Mouse (Mus musculus) heart, embryonic 14.5 days (tissue): ENCODE results near the gene Gm11983. TPM values are rescaled to one million over a fixed set of nuclear protein-coding genes. Genes with fewer than 3 reads are reported as not detected.
"Not testable (repeated sequence)": the region's sequence is repeated elsewhere in the genome, so short reads cannot be mapped to it uniquely, and the experiment has no call there.

Experiments used
- ATAC-seq: fragments of 200-750 bp; cut with Nextera tagmentation; 2 replicates; pipeline ENCODE4 v1.8.0; 2017; ENCODE audit warnings: low read depth, moderate TSS enrichment; ENCODE audit not compliant: insufficient number of reproducible peaks, insufficient read depth, low FRiP score
- H3K27ac ChIP-seq, 2 experiments: fragments of 200-500 bp in 1 of 2; fragments of 300-500 bp in 1 of 2; sonication (generic) in 1 of 2; replicated peaks in 1 of 2; 2 replicates each; pipeline ENCODE4 v1.5.1; 2012 to 2014; ENCODE audit warnings: low read depth in 2 of 2, low read length in 2 of 2, control low read depth in 1 of 2, mild to moderate bottlenecking in 1 of 2, mixed read lengths in 1 of 2; ENCODE audit not compliant: control insufficient read depth in 1 of 2, insufficient read depth in 1 of 2
- H3K27me3 ChIP-seq: fragments of 300-500 bp; sonication (generic); 2 replicates; pipeline ENCODE4 v1.6.1; 2014; ENCODE audit warnings: mild to moderate bottlenecking, low read length, control low read depth; ENCODE audit not compliant: control insufficient read depth, insufficient read depth
- H3K36me3 ChIP-seq: fragments of 300-500 bp; sonication (generic); 2 replicates; pipeline ENCODE4 v1.6.1; 2014; ENCODE audit warnings: mild to moderate bottlenecking, control low read depth, low read length, mixed read lengths; ENCODE audit not compliant: control insufficient read depth, insufficient read depth
- H3K4me1 ChIP-seq, 2 experiments: fragments of 200-500 bp in 1 of 2; fragments of 300-500 bp in 1 of 2; sonication (generic) in 1 of 2; 2 replicates each; pipeline ENCODE4 v1.6.1; 2012 to 2014; ENCODE audit warnings: low read length in 2 of 2, control low read depth in 1 of 2, mixed read lengths in 1 of 2; ENCODE audit not compliant: control insufficient read depth in 2 of 2, insufficient read depth in 2 of 2
- H3K4me2 ChIP-seq: fragments of 300-500 bp; sonication (generic); 2 replicates; pipeline ENCODE4 v1.6.1; 2014; ENCODE audit warnings: mild to moderate bottlenecking, low read length
- H3K4me3 ChIP-seq, 2 experiments: fragments of 200-500 bp in 1 of 2; fragments of 300-500 bp in 1 of 2; sonication (generic) in 1 of 2; 2 replicates each; pipeline ENCODE4 v1.5.1; 2012 to 2014; ENCODE audit warnings: low read length in 2 of 2, mild to moderate bottlenecking in 2 of 2, control low read depth in 1 of 2, low read depth in 1 of 2, moderate library complexity in 1 of 2; ENCODE audit not compliant: control insufficient read depth in 1 of 2, insufficient read depth in 1 of 2
- H3K9ac ChIP-seq: fragments of 300-500 bp; sonication (generic); 2 replicates; pipeline ENCODE4 v1.6.1; 2014; ENCODE audit warnings: mild to moderate bottlenecking, low read length
- H3K9me3 ChIP-seq: fragments of 300-500 bp; sonication (generic); 2 replicates; pipeline ENCODE4 v1.6.1; 2016; ENCODE audit warnings: low read length, control low read depth; ENCODE audit not compliant: control insufficient read depth
- WGBS: fragments of 180-500 bp; shearing (Covaris S2); extraction: QIAGEN DNeasy Blood & Tissue Kit; methylation state at CpG from one replicate; pipeline ENCODE4 v1.1.7; 2014; 5-methylcytosine and 5-hydroxymethylcytosine counted together
- polyA plus RNA-seq: library from polyadenylated mRNA; unstranded; fragments of >200 nt; fragmentation: Nextera tagmentation; extraction: Ambion mirVana; gene quantifications from 2 replicates; pipeline ENCODE4 v1.2.1, GENCODE M21; 2014

Gene Gm11983
- polyA plus RNA-seq, 1 experiment from 2014 or later, result not detected

- Histone ChIP-seq H3K36me3 (no peaks in the 10 kb centered on the region), H3K9me3 (no peaks in the 10 kb centered on the region), H3K4me3 (no peak overlapping the region), H3K9ac (no peak overlapping the region), H3K4me2 (no peak overlapping the region), H3K4me1 (no peaks in the 10 kb centered on the region), H3K27ac (no peak overlapping the region), H3K27me3 (no peaks in the 10 kb centered on the region)
- no peak for ATAC-seq
- WGBS, result 62% methylated on average over 13 of the region's 13 CpGs
Observed at GRCm38 (mm10) chr11:6834636-6835035, 2.8 kb downstream of the Gm11983 start.

GRCm38 (mm10) chr11:6833731-6834130 lies 3.7 kb downstream of the Gm11983 start:
- Histone ChIP-seq H3K4me1 (no peaks in the 10 kb centered on the region), H3K9me3 (no peaks in the 10 kb centered on the region), H3K9ac (no peak overlapping the region), H3K36me3 (no peaks in the 10 kb centered on the region), H3K27me3 (no peaks in the 10 kb centered on the region), H3K4me3 (no peak overlapping the region), H3K27ac (no peak overlapping the region), H3K4me2 (no peak overlapping the region)
- no peak for ATAC-seq
- 86% methylated on average over 9 of the region's 9 CpGs for WGBS

- no peaks in the 10 kb centered on the region for H3K36me3 ChIP-seq
- H3K9me3 ChIP-seq, result no peaks in the 10 kb centered on the region
- no peaks in the 10 kb centered on the region for H3K4me1 ChIP-seq
- no peak overlapping the region for H3K9ac ChIP-seq
- ATAC-seq, result no peak
- H3K27me3 ChIP-seq, result no peaks in the 10 kb centered on the region
- no peak overlapping the region for H3K4me2 ChIP-seq
- 25% methylated on average over 9 of the region's 9 CpGs for WGBS
- no peak overlapping the region for H3K4me3 ChIP-seq
- H3K27ac ChIP-seq, result no peak overlapping the region
Observed at GRCm38 (mm10) chr11:6831931-6832330, 5.5 kb downstream of the Gm11983 start.

- H3K27me3 ChIP-seq, result no peaks in the 10 kb centered on the region
Observed at GRCm38 (mm10) chr11:6828196-6828595, 9.3 kb downstream of the Gm11983 start.

GRCm38 (mm10) chr11:6826157-6826556 lies 11.3 kb downstream of the Gm11983 start:
- Histone ChIP-seq H3K27me3 (no peaks in the 10 kb centered on the region), H3K4me2 (no peak overlapping the region), H3K4me3 (no peak overlapping the region), H3K9ac (no peak overlapping the region), H3K9me3 (no peaks in the 10 kb centered on the region), H3K27ac (no peak overlapping the region), H3K36me3 (no peaks in the 10 kb centered on the region), H3K4me1 (no peaks in the 10 kb centered on the region)
- WGBS, result 88% methylated on average over 3 of the region's 3 CpGs
- no peak for ATAC-seq

More at GRCm38 (mm10) chr11:6828196-6828595, 9.3 kb downstream of the Gm11983 start:
- Histone ChIP-seq H3K9ac (no peak overlapping the region), H3K4me3 (no peak overlapping the region), H3K4me2 (no peak overlapping the region), H3K4me1 (no peaks in the 10 kb centered on the region), H3K36me3 (no peaks in the 10 kb centered on the region), H3K27ac (no peak overlapping the region), H3K9me3 (no peaks in the 10 kb centered on the region)
- WGBS, result 60% methylated on average over 5 of the region's 5 CpGs
- no peak for ATAC-seq

- Histone ChIP-seq H3K4me1 (no peaks in the 10 kb centered on the region), H3K4me3 (no peak overlapping the region), H3K9ac (no peak overlapping the region), H3K27me3 (no peaks in the 10 kb centered on the region), H3K4me2 (no peak overlapping the region), H3K27ac (no peak overlapping the region), H3K36me3 (no peaks in the 10 kb centered on the region), H3K9me3 (no peaks in the 10 kb centered on the region)
- 87% methylated on average over 2 of the region's 2 CpGs for WGBS
- 0 out of 2 replicates have a peak, but pooled peaks have one; percentile 47 for ATAC-seq
Observed at GRCm38 (mm10) chr11:6823176-6823575, 14.3 kb downstream of the Gm11983 start.

- H3K4me2 ChIP-seq, result no peak overlapping the region
- no peaks in the 10 kb centered on the region for H3K4me1 ChIP-seq
- H3K36me3 ChIP-seq, result no peaks in the 10 kb centered on the region
- H3K9ac ChIP-seq, result no peak overlapping the region
- no peaks in the 10 kb centered on the region for H3K9me3 ChIP-seq
- 90% methylated on average over 4 of the region's 4 CpGs for WGBS
- no peak overlapping the region for H3K4me3 ChIP-seq
- H3K27ac ChIP-seq, result no peak overlapping the region
- H3K27me3 ChIP-seq, result no peaks in the 10 kb centered on the region
- no peak for ATAC-seq
Observed at GRCm38 (mm10) chr11:6814486-6814885, 23.0 kb downstream of the Gm11983 start.

- not testable (repeated sequence) for H3K27me3 ChIP-seq, H3K9me3 ChIP-seq, ATAC-seq
Observed at GRCm38 (mm10) chr11:6802879-6803278, 34.6 kb downstream of the Gm11983 start.

More at GRCm38 (mm10) chr11:6802879-6803278, 34.6 kb downstream of the Gm11983 start:
- not testable (repeated sequence) for H3K4me1 ChIP-seq, H3K9ac ChIP-seq, H3K36me3 ChIP-seq, H3K27ac ChIP-seq, H3K4me3 ChIP-seq, H3K4me2 ChIP-seq
